Mouse (Mus musculus) embryo, embryonic 10 days (tissue): Measurements from ENCODE around the gene Gm28897.
"Not testable (repeated sequence)": the region's sequence is repeated elsewhere in the genome, so short reads cannot be mapped to it uniquely, and the experiment has no call there.

ENCODE experiments used
- DNase-seq: peaks from one replicate; pipeline ENCODE4 v3.0.0-alpha.2; 2015; ENCODE audit warnings: low spot score

The Gm28897 gene

GRCm38 (mm10) chrY:80926695-80927094 lies at the start of gene Gm28897:
TSS of gene Gm28897 (plus strand) at chrY:80926995.
- DNase-seq = not testable (repeated sequence)
